Comparison of ENCODE assay signal across 11 mouse cellular contexts in the genomic region with DNA sequence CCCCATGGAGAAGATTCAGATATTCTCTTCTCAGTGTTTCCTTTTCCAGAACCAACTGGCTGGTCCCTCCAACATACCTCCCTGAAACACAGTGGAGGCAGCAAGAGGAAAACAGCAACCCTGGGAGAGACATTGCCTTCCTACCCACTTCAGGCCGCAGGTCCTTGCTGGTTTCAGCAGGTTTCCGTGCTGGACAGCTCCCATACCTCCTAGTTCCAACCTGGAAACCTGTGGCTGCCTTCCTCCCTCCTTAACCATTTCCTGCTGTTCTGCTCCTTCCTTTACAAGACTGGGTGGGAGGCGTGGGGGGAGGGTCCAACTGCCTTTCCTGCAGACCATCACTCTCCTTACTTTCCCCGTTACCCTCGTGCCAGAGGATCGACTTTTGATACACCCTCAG. TPM values are rescaled to one million over a fixed set of nuclear protein-coding genes. Genes with fewer than 3 reads are reported as not detected.
A peak's percentile ranks its signal among the peaks of the same experiment; 100 is the strongest.
DNase-seq lines count a peak whose midpoint lies in the region; ATAC-seq and TF ChIP-seq lines count a peak whose summit lies in the region.
"Had no signal": no experiment of that assay in that cellular context is flagged by ENCODE, and none has a peak within 500 bp of the region (broad histone marks: within the 10 kb centered on the region; RNA-seq: fewer than 3 reads in every experiment).

No protein-coding gene starts in this region.

- no peak overlapping the region for H3K4me2 ChIP-seq in stomach, postnatal 0 days (replicated peaks; ENCODE audit: low read depth)
- H3K4me2 ChIP-seq: embryonic facial prominence, embryonic 13.5 days had no signal

- ATAC-seq in stomach, postnatal 0 days (ENCODE audit: low FRiP score, low TSS enrichment), result no peak

- TF ChIP-seq CTCF in stomach, postnatal 0 days (IDR thresholded peaks at IDR 0.05; ENCODE audit: low read depth), result no peak

- no peaks in the 10 kb centered on the region for H3K36me3 ChIP-seq in stomach, postnatal 0 days (ENCODE audit: control insufficient read depth, insufficient read depth, low read length)
- H3K36me3 ChIP-seq: embryonic facial prominence, embryonic 13.5 days had no signal

- H3K4me1 ChIP-seq in stomach, postnatal 0 days (replicated peaks; ENCODE audit: control insufficient read depth, insufficient read depth), result no peaks in the 10 kb centered on the region

- no peak for TF ChIP-seq EP300 in stomach, postnatal 0 days (optimal IDR thresholded peaks at IDR 0.05)

- no peak overlapping the region for H3K9ac ChIP-seq in stomach, postnatal 0 days (ENCODE audit: low read length)
- H3K9ac ChIP-seq: embryonic facial prominence, embryonic 13.5 days; liver, embryonic 14.5 days had no signal

- no peaks in the 10 kb centered on the region for H3K27me3 ChIP-seq in stomach, postnatal 0 days (ENCODE audit: control insufficient read depth, insufficient read depth, low read length)
- H3K27me3 ChIP-seq: embryonic facial prominence, embryonic 13.5 days; Patski had no signal

- no peak overlapping the region for H3K4me3 ChIP-seq in stomach, postnatal 0 days (ENCODE audit: low read depth, low read length)
- H3K4me3 ChIP-seq: embryonic facial prominence, embryonic 13.5 days had no signal

- H3K27ac ChIP-seq in stomach, postnatal 0 days (replicated peaks), result no peak overlapping the region
- H3K27ac ChIP-seq: embryonic facial prominence, embryonic 13.5 days; liver, embryonic 14.5 days had no signal

- peak; percentile 77 for DNase-seq in heart, postnatal 4 days
- no peak for DNase-seq in heart, adult 11 months
- peak; percentile 62 for DNase-seq in urinary bladder, postnatal 14 days (ENCODE audit: low spot score)
- no peak for DNase-seq in urinary bladder, postnatal 4 days (ENCODE audit: low spot score in 2 of 2)
- DNase-seq in kidney, postnatal 10 days, result peak; percentile 79
- peak; percentile 73 for DNase-seq in stomach, postnatal 0 days (ENCODE audit: low spot score)
- DNase-seq in spleen, postnatal 36 days (ENCODE audit: low spot score in 2 of 2), result no peak
- no peak for DNase-seq in frontal cortex, postnatal 10 days (ENCODE audit: low spot score in 2 of 2)

- H3K9me3 ChIP-seq in stomach, postnatal 0 days (ENCODE audit: control insufficient read depth, low read length), result no peaks in the 10 kb centered on the region
- H3K9me3 ChIP-seq: embryonic facial prominence, embryonic 13.5 days had no signal

- 20% methylated on average over 6 of the region's 6 CpGs for WGBS in stomach, postnatal 0 days

RNA-seq across cellular contexts. Expression of a gene that starts 27.7 kb away (rescaled TPM):
- 10 to 100 TPM; 53.9 to 54.8 TPM for total RNA-seq in heart, postnatal 4 days (2021)
- polyA plus RNA-seq in stomach, postnatal 0 days (2015; fragmentation: Nextera tagmentation; extraction: Ambion mirVana), result 3.7 and 3.9 TPM in 2 replicates

Comparison
In these comparisons a context has a peak if more than half of its experiments do, and no peak if none do; other contexts are left out.
1. DNase-seq: peak in heart, postnatal 4 days (single experiment), urinary bladder, postnatal 14 days (single experiment), kidney, postnatal 10 days (single experiment) and stomach, postnatal 0 days (single experiment); none in heart, adult 11 months (single experiment), urinary bladder, postnatal 4 days (0 of 2), spleen, postnatal 36 days (0 of 2) and frontal cortex, postnatal 10 days (0 of 2).